Mouse (Mus musculus): ENCODE measurements around the gene Pik3r1. TPM values are rescaled to one million over a fixed set of nuclear protein-coding genes. Genes with fewer than 3 reads are reported as not detected.

The Pik3r1 gene
- polyA plus RNA-seq, 1 experiment from 2014 or later = 45.9 TPM

DNA sequence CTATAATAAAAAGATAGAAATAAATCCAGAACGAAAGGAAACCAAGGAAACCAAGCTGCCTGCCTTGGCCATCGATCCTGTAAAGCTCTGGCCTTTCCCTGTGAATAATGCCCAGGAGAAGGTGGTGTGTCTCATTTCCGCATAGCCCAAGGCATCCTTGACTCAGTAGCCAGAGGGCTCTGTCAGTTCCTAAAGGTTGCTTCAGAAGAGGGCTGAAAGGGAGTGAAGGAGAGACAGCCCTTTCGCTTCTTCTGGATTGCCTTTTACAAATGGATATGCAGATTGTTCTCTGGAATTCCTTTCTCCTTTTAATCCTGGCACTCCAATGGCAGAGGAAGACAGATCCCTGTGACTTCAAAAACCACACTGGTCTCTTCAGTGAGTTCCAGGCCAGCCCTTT, 16.2 kb downstream of the Pik3r1 start:
- no peaks in the 10 kb centered on the region for H3K9me3 ChIP-seq (ENCODE audit: control insufficient read depth, low read length)
- H3K9ac ChIP-seq (ENCODE audit: low read depth, low read length) = no peak overlapping the region
- peaks cover 3% of the 10 kb centered on the region; the same call in 1 of the 2 replicates for H3K4me1 ChIP-seq (ENCODE audit: control insufficient read depth, insufficient read depth, low read length)
- no peaks in the 10 kb centered on the region for H3K27me3 ChIP-seq (replicated peaks; ENCODE audit: control insufficient read depth, insufficient read depth, low read length)
- H3K4me3 ChIP-seq (ENCODE audit: low read depth, low read length) = no peak overlapping the region
- 83% methylated on average over 4 of the region's 4 CpGs for WGBS
- ATAC-seq (ENCODE audit: low read depth) = no peak
- H3K27ac ChIP-seq (replicated peaks; ENCODE audit: low read depth, low read length) = no peak overlapping the region
- H3K4me2 ChIP-seq (ENCODE audit: low read depth, low read length) = no peak overlapping the region
- H3K36me3 ChIP-seq (ENCODE audit: control insufficient read depth, insufficient read depth, low read length) = peaks cover 20% of the 10 kb centered on the region
- no peak for DNase-seq (ENCODE audit: low spot score)

DNA sequence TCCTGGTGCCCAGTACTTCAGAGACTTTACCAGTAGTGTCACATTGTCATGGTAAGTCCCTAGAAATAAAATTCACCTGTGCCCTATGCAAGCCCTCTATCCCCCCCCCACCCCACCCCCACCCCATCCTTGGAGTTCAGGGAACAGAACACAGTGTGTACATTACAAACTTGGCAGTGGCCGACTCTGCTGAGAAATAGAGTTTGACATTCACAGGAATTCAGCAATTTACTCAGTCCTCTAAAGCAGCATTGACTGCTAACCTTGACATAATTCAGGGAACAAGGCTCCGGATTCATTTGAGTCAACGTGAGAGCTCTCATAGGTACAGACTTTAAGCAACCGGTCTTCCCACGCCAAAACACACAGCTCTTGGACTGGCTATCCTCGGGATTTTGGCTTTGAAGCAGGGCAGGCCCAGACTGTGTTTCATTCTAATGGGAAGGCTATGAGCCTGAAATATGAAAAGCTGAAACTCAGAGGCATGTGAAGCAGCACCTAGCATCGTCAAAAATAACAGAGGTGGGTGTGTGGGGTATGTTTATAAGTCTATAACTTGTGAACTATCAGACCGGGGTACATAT, 21.9 kb downstream of the Pik3r1 start:
- Histone ChIP-seq H3K9ac (ENCODE audit: low read depth, low read length) (no peak overlapping the region), H3K9me3 (ENCODE audit: control insufficient read depth, low read length) (no peaks in the 10 kb centered on the region), H3K36me3 (ENCODE audit: control insufficient read depth, insufficient read depth, low read length) (no peaks in the 10 kb centered on the region), H3K4me3 (ENCODE audit: low read depth, low read length) (no peak overlapping the region), H3K27me3 (replicated peaks; ENCODE audit: control insufficient read depth, insufficient read depth, low read length) (no peaks in the 10 kb centered on the region), H3K4me1 (ENCODE audit: control insufficient read depth, insufficient read depth, low read length) (peaks cover 4% of the 10 kb centered on the region; the same call in 1 of the 2 replicates), H3K27ac (replicated peaks; ENCODE audit: low read depth, low read length) (no peak overlapping the region), H3K4me2 (ENCODE audit: low read depth, low read length) (no peak overlapping the region)
- 0 out of 2 replicates have a peak, but pooled peaks have one; percentile 37 for ATAC-seq (ENCODE audit: low read depth)
- 58% methylated on average over 8 of the region's 8 CpGs for WGBS
- peak; percentile 74 for DNase-seq (ENCODE audit: low spot score)

DNA sequence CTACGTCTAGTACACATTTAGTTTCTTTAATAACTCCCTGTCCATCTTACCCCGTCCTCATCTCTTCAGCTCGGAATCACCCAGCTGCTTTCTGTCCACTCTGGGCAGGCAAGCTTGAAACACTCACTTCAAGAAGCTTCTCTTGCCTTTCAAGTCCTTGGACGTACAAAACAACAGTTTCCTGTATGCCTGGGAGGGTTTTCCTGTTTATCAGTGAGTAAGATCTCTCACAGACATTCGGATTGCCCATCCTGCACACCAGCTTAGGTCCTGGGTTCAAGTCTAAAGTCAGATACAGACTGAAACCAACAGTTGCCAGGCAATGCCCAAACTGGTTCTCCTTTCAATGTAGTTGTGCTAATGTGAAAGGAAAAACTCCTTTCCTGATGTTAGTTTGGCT, 23.1 kb downstream of the Pik3r1 start:
- WGBS = 60% methylated on average over 5 of the region's 5 CpGs
- H3K4me1 ChIP-seq (ENCODE audit: control insufficient read depth, insufficient read depth, low read length) = peaks cover 6% of the 10 kb centered on the region; the same call in 1 of the 2 replicates

DNA sequence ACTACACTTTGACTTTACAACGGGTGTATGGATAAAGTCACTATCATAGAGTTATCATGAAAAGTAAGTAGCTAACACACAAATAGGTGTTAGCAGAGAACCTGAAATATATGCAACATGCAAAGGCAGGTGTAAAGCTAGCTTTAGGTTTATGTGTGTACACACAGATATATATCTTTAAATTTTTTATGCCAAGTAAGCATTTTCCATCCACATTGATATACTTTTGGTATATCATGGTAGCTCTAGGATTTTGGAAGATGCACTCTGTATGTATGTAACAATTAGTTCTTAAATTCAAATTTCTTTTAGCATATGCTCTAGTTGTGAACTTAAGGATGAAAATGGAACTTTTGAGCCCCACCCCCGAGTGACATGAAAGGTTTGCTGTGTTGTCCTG, 24.0 kb downstream of the Pik3r1 start:
- 75% methylated on average over 2 of the region's 2 CpGs for WGBS
- H3K9ac ChIP-seq (ENCODE audit: low read depth, low read length) = no peak overlapping the region
- no peaks in the 10 kb centered on the region for H3K9me3 ChIP-seq (ENCODE audit: control insufficient read depth, low read length)
- H3K36me3 ChIP-seq (ENCODE audit: control insufficient read depth, insufficient read depth, low read length) = no peaks in the 10 kb centered on the region
- ATAC-seq (ENCODE audit: low read depth) (no peak), DNase-seq (ENCODE audit: low spot score) (no peak)
- H3K4me1 ChIP-seq (ENCODE audit: control insufficient read depth, insufficient read depth, low read length) = peaks cover 6% of the 10 kb centered on the region; the same call in 1 of the 2 replicates
- H3K4me2 ChIP-seq (ENCODE audit: low read depth, low read length) = no peak overlapping the region
- no peak overlapping the region for H3K4me3 ChIP-seq (ENCODE audit: low read depth, low read length)
- no peaks in the 10 kb centered on the region for H3K27me3 ChIP-seq (replicated peaks; ENCODE audit: control insufficient read depth, insufficient read depth, low read length)
- no peak overlapping the region for H3K27ac ChIP-seq (replicated peaks; ENCODE audit: low read depth, low read length)

More for the DNA sequence above, 23.1 kb downstream of the Pik3r1 start:
- no peaks in the 10 kb centered on the region for H3K27me3 ChIP-seq (replicated peaks; ENCODE audit: control insufficient read depth, insufficient read depth, low read length)
- H3K9ac ChIP-seq (ENCODE audit: low read depth, low read length) = no peak overlapping the region
- H3K36me3 ChIP-seq (ENCODE audit: control insufficient read depth, insufficient read depth, low read length) = no peaks in the 10 kb centered on the region
- ATAC-seq (ENCODE audit: low read depth) (no peak), DNase-seq (ENCODE audit: low spot score) (no peak)
- H3K4me2 ChIP-seq (ENCODE audit: low read depth, low read length) = no peak overlapping the region
- H3K27ac ChIP-seq (replicated peaks; ENCODE audit: low read depth, low read length) = no peak overlapping the region
- no peak overlapping the region for H3K4me3 ChIP-seq (ENCODE audit: low read depth, low read length)
- H3K9me3 ChIP-seq (ENCODE audit: control insufficient read depth, low read length) = no peaks in the 10 kb centered on the region

DNA sequence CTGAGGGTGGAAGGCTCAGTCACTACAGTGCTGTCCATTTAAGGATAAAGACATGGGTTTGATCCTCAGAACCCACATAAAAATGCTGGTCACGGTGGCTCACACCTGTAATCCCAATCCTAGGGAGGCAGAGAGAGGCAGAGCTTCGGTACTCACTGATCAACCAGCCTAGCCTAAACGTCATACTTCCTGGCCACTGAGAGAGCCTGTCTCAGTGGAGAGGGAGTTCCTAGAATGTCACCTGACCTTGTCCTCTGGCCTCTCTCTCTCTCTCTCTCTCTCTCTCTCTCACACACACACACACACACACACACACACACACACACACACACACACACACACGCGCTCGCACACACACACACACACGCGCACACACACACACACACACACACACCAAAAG, 24.8 kb downstream of the Pik3r1 start:
- peak overlapping the region; percentile 28; the same call in 1 of the 2 replicates for H3K27ac ChIP-seq (replicated peaks; ENCODE audit: low read depth, low read length)
- DNase-seq (ENCODE audit: low spot score) = no peak
- H3K36me3 ChIP-seq (ENCODE audit: control insufficient read depth, insufficient read depth, low read length) = no peaks in the 10 kb centered on the region
- 72% methylated on average over 4 of the region's 8 CpGs for WGBS
- peaks cover 6% of the 10 kb centered on the region; the same call in 1 of the 2 replicates for H3K4me1 ChIP-seq (ENCODE audit: control insufficient read depth, insufficient read depth, low read length)
- H3K9ac ChIP-seq (ENCODE audit: low read depth, low read length) = no peak overlapping the region
- no peak overlapping the region for H3K4me3 ChIP-seq (ENCODE audit: low read depth, low read length)
- no peak for ATAC-seq (ENCODE audit: low read depth)
- no peaks in the 10 kb centered on the region for H3K27me3 ChIP-seq (replicated peaks; ENCODE audit: control insufficient read depth, insufficient read depth, low read length)
- H3K4me2 ChIP-seq (ENCODE audit: low read depth, low read length) = no peak overlapping the region
- no peaks in the 10 kb centered on the region for H3K9me3 ChIP-seq (ENCODE audit: control insufficient read depth, low read length)

DNA sequence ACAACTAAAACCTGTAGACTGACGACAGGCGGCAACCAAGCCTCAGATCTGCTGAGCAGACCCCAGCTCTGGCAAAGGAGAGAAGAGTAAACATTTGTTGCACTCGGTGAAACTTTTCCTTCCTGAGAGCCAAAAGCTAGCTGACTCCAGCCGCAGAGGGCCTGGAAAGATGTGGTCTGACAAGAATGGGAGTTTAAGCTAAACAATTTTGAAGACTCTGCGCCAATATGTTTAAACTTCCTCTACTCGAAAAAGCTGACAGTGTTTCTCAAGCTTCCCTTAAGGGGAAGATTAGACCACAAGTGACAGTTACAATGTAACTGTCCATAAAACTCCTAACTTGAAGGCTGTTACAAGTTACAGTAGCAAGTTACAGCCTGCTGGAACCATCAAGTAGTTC, 25.4 kb downstream of the Pik3r1 start:
- peaks cover 6% of the 10 kb centered on the region; the same call in 1 of the 2 replicates for H3K4me1 ChIP-seq (ENCODE audit: control insufficient read depth, insufficient read depth, low read length)
- ATAC-seq (ENCODE audit: low read depth) (no peak), DNase-seq (ENCODE audit: low spot score) (peak; percentile 83)
- no peaks in the 10 kb centered on the region for H3K27me3 ChIP-seq (replicated peaks; ENCODE audit: control insufficient read depth, insufficient read depth, low read length)
- H3K27ac ChIP-seq (replicated peaks; ENCODE audit: low read depth, low read length) = no peak overlapping the region
- no peak overlapping the region for H3K9ac ChIP-seq (ENCODE audit: low read depth, low read length)
- 34% methylated on average over 6 of the region's 6 CpGs for WGBS
- no peaks in the 10 kb centered on the region for H3K36me3 ChIP-seq (ENCODE audit: control insufficient read depth, insufficient read depth, low read length)
- H3K4me2 ChIP-seq (ENCODE audit: low read depth, low read length) = no peak overlapping the region
- H3K4me3 ChIP-seq (ENCODE audit: low read depth, low read length) = no peak overlapping the region
- H3K9me3 ChIP-seq (ENCODE audit: control insufficient read depth, low read length) = no peaks in the 10 kb centered on the region

DNA sequence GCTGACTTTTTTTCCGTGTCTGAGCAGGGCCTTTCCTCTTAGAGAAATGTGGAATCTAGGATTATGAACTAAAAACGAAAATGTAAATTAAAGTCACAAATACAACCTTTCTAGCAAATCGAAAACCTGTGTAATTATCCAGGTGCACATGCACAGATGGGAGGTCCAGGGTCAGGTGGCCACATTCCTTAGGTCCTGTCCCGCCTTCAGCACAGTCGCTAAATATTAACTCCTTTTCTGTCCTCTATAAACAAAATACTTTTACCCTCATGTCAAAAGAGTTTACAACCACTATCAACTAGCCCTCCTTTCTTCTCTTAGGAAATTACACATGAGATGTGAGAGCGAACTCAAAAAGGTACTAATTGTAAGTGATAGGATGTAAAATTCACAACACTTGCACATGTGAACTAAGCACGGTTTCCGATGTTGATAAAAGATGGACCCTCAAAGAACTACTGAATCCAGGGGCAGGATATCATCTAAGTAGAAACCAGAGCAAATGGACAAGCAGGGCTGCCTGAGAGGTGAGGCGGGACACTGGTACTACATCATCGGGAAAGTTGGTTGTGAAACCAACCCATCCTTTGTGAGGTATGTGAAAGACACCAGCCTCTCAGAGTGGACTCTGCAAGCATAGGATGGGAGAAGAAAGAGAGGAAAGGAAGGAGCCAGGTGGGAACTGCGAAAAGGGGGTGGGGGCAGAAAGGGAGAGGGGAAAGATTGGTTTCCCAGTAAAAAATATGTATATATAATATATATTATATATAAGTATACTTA, 26.3 kb downstream of the Pik3r1 start:
- 85% methylated on average over 11 of the region's 11 CpGs for WGBS

DNA sequence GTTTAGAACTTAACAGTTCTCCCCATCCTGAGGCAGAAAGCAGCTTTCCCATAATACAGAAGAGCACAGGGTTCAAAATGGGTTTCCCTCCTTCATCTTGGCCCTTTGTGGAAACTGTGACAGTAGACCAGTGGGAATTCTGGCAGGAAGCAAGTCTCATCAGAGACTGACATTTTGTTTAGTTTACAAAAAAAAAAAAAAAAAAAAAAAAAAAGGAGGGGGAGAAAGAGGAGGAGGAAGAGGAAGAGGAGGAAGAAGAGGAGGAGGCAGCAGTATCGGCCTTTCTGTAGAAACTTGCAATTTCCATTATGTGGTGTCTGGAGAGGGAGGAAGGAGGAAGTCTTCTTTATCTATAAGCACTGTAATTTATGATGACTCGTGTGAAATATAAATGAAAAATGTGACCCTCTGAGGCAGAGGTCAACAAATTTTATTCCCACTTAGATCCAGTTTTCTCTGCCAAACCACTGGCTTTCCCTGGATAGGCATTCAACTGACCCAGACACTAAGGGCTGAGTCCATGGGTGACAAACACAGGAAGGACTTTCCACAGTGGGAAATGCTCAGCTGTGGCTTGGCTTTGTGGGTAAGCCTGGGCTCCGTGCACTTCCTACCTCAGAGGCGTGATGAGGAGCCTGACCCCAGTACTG, 28.2 kb downstream of the Pik3r1 start:
- DNase-seq (ENCODE audit: low spot score) = no peak
- 70% methylated on average over 4 of the region's 4 CpGs for WGBS
- no peak for ATAC-seq (ENCODE audit: low read depth)
- Histone ChIP-seq H3K36me3 (ENCODE audit: control insufficient read depth, insufficient read depth, low read length) (no peaks in the 10 kb centered on the region), H3K4me2 (ENCODE audit: low read depth, low read length) (no peak overlapping the region), H3K4me3 (ENCODE audit: low read depth, low read length) (no peak overlapping the region), H3K27ac (replicated peaks; ENCODE audit: low read depth, low read length) (no peak overlapping the region), H3K9ac (ENCODE audit: low read depth, low read length) (no peak overlapping the region), H3K4me1 (ENCODE audit: control insufficient read depth, insufficient read depth, low read length) (peaks cover 10% of the 10 kb centered on the region; the same call in 1 of the 2 replicates), H3K9me3 (ENCODE audit: control insufficient read depth, low read length) (no peaks in the 10 kb centered on the region), H3K27me3 (replicated peaks; ENCODE audit: control insufficient read depth, insufficient read depth, low read length) (no peaks in the 10 kb centered on the region)

More for the DNA sequence above, 26.3 kb downstream of the Pik3r1 start:
- H3K9ac ChIP-seq (ENCODE audit: low read depth, low read length) = no peak overlapping the region
- no peaks in the 10 kb centered on the region for H3K36me3 ChIP-seq (ENCODE audit: control insufficient read depth, insufficient read depth, low read length)
- peaks cover 7% of the 10 kb centered on the region; the same call in 1 of the 2 replicates for H3K4me1 ChIP-seq (ENCODE audit: control insufficient read depth, insufficient read depth, low read length)
- H3K27me3 ChIP-seq (replicated peaks; ENCODE audit: control insufficient read depth, insufficient read depth, low read length) = no peaks in the 10 kb centered on the region
- no peak overlapping the region for H3K27ac ChIP-seq (replicated peaks; ENCODE audit: low read depth, low read length)
- no peak overlapping the region for H3K4me3 ChIP-seq (ENCODE audit: low read depth, low read length)
- H3K9me3 ChIP-seq (ENCODE audit: control insufficient read depth, low read length) = no peaks in the 10 kb centered on the region
- no peak overlapping the region for H3K4me2 ChIP-seq (ENCODE audit: low read depth, low read length)
- no peak for DNase-seq (ENCODE audit: low spot score)
- ATAC-seq (ENCODE audit: low read depth) = no peak
